Mouse (Mus musculus): ENCODE results near the gene Zfp971. TPM values are rescaled to one million over a fixed set of nuclear protein-coding genes. Genes with fewer than 3 reads are reported as not detected.

Zfp971 gene
- polyA plus RNA-seq (2014; fragmentation: Illumina TruSeq; extraction: RNeasy Lipid Tissue Mini Kit (QIAGEN cat#74804); ENCODE audit: low replicate concordance) = 63.8 TPM

DNA sequence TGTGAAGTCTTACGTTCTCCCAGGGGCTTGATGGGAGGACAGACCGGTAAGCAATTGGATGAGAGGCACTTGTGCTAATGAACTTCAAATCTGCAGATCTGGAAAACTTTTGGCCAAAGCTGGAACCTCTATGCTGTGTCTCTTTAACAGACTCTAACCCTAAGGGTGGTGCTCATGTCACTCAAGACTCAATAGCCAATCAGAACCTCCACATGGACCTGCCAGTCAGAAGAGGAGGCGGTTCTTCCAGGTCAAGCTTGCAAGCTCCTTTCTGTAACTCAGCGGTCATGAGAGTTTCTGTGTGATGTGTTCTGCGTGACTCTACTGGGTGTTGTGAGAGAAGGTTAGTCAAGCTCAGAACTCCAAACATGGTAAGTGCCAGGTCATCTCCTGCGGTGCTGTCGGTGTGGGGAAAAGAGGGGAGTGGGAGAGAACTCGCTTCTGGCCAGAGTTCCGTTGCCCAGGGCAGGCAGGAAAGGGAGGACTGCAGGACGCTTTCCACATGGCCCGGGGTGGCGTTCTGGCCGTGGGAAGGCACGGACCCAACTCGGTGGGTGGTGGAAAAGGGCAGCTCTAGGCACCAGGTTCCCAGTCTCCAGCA lies at the start of gene Zfp971:
Gene Zfp971 (plus strand): TSS at position 274 of the 601 bp plus-strand sequence.

DNA sequence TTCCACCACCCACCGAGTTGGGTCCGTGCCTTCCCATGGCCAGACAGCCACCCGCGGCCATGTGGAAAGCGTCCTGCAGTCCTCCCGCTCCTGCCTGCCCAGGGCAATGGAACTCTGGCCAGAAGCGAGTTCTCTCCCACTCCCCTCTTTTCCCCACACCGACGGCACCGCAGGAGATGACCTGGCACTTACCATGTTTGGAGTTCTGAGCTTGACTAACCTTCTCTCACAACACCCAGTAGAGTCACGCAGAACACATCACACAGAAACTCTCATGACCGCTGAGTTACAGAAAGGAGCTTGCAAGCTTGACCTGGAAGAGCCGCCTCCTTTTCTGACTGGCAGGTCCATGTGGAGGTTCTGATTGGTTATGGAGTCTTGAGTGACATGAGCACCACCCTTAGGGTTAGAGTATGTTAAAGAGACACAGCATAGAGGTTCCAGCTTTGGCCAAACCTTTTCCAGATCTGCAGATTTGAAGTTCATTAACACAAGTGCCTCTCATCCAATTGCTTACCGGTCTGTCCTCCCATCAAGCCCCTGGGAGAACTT lies 55.2 kb downstream of the Zfp971 start, which contains the start of gene Zfp931:
Gene Zfp931 (minus strand): TSS at position 311 of the 552 bp plus-strand sequence.

Other genes starting within 250 kb of the Zfp971 start
- 74.0 TPM for gene Gm14325, start 182.9 kb upstream of the Zfp971 start, polyA plus RNA-seq (2014; fragmentation: Illumina TruSeq; extraction: RNeasy Lipid Tissue Mini Kit (QIAGEN cat#74804); ENCODE audit: low replicate concordance)
- 3.5 TPM for gene Gm14327, start 126.2 kb upstream of the Zfp971 start, polyA plus RNA-seq (2014; fragmentation: Illumina TruSeq; extraction: RNeasy Lipid Tissue Mini Kit (QIAGEN cat#74804); ENCODE audit: low replicate concordance)
- gene Zfp972, start 97.7 kb upstream of the Zfp971 start, polyA plus RNA-seq (2014; fragmentation: Illumina TruSeq; extraction: RNeasy Lipid Tissue Mini Kit (QIAGEN cat#74804); ENCODE audit: low replicate concordance) = 15.5 TPM
- 51.8 TPM for gene Gm14326, start 66.0 kb upstream of the Zfp971 start, polyA plus RNA-seq (2014; fragmentation: Illumina TruSeq; extraction: RNeasy Lipid Tissue Mini Kit (QIAGEN cat#74804); ENCODE audit: low replicate concordance)
- 31.7 TPM for gene Zfp931, start 55.2 kb downstream of the Zfp971 start, polyA plus RNA-seq (2014; fragmentation: Illumina TruSeq; extraction: RNeasy Lipid Tissue Mini Kit (QIAGEN cat#74804); ENCODE audit: low replicate concordance)
- 0.41 TPM for gene Phactr3, start 95.7 kb downstream of the Zfp971 start, polyA plus RNA-seq (2014; fragmentation: Illumina TruSeq; extraction: RNeasy Lipid Tissue Mini Kit (QIAGEN cat#74804); ENCODE audit: low replicate concordance)